Mouse (Mus musculus): Measurements from ENCODE around the gene Pard3. TPM values are rescaled to one million over a fixed set of nuclear protein-coding genes. Genes with fewer than 3 reads are reported as not detected.
A peak's percentile ranks its signal among the peaks of the same experiment; 100 is the strongest.

Pard3 gene
- polyA plus RNA-seq, 1 experiment from 2014 or later, result 33.8 TPM

DNA sequence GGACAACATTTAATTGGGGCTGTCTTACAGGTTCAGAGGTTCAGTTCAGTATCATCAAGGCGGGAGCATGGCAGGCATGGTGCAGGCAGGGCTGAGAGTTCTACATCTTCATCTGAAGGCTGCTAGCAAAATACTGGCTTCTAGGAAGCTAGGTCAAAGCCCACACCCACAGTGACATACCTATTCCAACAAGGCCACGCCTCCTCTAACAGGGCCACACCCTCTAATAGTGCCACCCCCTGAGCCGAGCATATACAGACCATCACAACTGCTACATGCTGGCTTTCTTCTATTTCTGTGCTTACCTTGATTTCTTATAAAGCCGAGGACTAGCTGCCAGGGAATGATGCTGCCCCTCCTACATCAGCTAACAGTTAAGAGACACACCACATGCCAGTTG lies 513.0 kb downstream of the Pard3 start:
- no peak for TF ChIP-seq CTCF (IDR thresholded peaks at IDR 0.05; ENCODE audit: low read depth)
- H3K9me3 ChIP-seq (ENCODE audit: low read depth, low read length), result no peaks in the 10 kb centered on the region
- no peaks in the 10 kb centered on the region for H3K4me1 ChIP-seq (ENCODE audit: insufficient read depth)
- ATAC-seq (ENCODE audit: insufficient read depth) (no peak), DNase-seq (no peak)
- H3K4me3 ChIP-seq (ENCODE audit: low read depth, low read length), result no peak overlapping the region
- 91% methylated on average over 4 of the region's 4 CpGs for WGBS
- no peak overlapping the region for H3K9ac ChIP-seq
- no peaks in the 10 kb centered on the region for H3K36me3 ChIP-seq (ENCODE audit: insufficient read depth)
- H3K27ac ChIP-seq (ENCODE audit: low read depth), result no peak overlapping the region
- H3K27me3 ChIP-seq (ENCODE audit: insufficient read depth, low read length), result no peaks in the 10 kb centered on the region
- H3K4me2 ChIP-seq, result no peak overlapping the region

DNA sequence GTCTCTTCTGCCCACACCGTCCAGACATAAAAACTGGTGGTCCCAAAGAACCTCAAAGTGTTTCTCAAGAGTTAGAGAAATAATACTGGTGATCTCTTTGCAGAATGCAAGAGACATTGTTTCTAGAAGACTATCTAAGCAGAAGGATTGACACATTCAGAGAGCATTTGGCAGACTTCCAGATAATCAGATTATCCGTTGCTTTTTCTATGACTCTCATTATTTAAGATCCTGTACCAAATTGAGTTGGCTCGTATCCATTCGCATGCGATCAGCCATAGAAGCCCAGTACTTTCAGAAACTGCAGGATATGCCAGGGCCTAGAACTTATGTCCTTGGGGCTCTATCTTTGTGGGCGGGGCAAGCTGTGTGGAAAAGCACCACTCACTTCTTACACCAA lies 514.0 kb downstream of the Pard3 start:
- no peak overlapping the region for H3K27ac ChIP-seq (ENCODE audit: low read depth)
- H3K9ac ChIP-seq, result no peak overlapping the region
- 75% methylated on average over 6 of the region's 6 CpGs for WGBS
- H3K4me1 ChIP-seq (ENCODE audit: insufficient read depth), result no peaks in the 10 kb centered on the region
- ATAC-seq (ENCODE audit: insufficient read depth), result no peak
- H3K9me3 ChIP-seq (ENCODE audit: low read depth, low read length), result no peaks in the 10 kb centered on the region
- no peak overlapping the region for H3K4me2 ChIP-seq
- peak; percentile 20 for DNase-seq
- TF ChIP-seq CTCF (IDR thresholded peaks at IDR 0.05; ENCODE audit: low read depth), result no peak
- no peaks in the 10 kb centered on the region for H3K36me3 ChIP-seq (ENCODE audit: insufficient read depth)
- no peak overlapping the region for H3K4me3 ChIP-seq (ENCODE audit: low read depth, low read length)
- no peaks in the 10 kb centered on the region for H3K27me3 ChIP-seq (ENCODE audit: insufficient read depth, low read length)

DNA sequence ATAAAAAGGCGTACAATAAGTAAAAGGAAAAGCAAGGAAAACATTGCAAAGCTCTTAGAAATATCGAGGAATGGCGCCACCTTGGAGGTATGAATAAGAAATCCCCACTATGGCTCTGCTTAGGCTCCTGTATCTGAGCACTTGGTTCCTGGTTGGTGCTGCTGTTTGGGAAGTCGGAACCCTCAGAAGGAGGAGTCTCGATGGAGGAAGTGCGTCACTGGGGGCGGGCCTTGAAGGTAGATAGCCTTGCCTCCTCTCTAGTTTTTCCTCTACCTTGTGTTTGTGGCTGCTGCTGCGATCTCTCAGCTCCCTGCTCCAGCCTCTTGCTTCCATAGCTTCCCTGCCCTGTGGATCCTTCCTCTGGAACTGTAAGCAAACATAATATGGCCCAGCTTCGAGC lies 515.7 kb downstream of the Pard3 start:
- H3K4me2 ChIP-seq, result no peak overlapping the region
- H3K4me3 ChIP-seq (ENCODE audit: low read depth, low read length), result no peak overlapping the region
- no peak for TF ChIP-seq CTCF (IDR thresholded peaks at IDR 0.05; ENCODE audit: low read depth)
- H3K4me1 ChIP-seq (ENCODE audit: insufficient read depth), result no peaks in the 10 kb centered on the region
- no peak for ATAC-seq (ENCODE audit: insufficient read depth)
- 89% methylated on average over 9 of the region's 9 CpGs for WGBS
- no peak overlapping the region for H3K27ac ChIP-seq (ENCODE audit: low read depth)
- DNase-seq, result no peak
- no peaks in the 10 kb centered on the region for H3K36me3 ChIP-seq (ENCODE audit: insufficient read depth)
- H3K9ac ChIP-seq, result no peak overlapping the region
- no peaks in the 10 kb centered on the region for H3K27me3 ChIP-seq (ENCODE audit: insufficient read depth, low read length)
- no peaks in the 10 kb centered on the region for H3K9me3 ChIP-seq (ENCODE audit: low read depth, low read length)

DNA sequence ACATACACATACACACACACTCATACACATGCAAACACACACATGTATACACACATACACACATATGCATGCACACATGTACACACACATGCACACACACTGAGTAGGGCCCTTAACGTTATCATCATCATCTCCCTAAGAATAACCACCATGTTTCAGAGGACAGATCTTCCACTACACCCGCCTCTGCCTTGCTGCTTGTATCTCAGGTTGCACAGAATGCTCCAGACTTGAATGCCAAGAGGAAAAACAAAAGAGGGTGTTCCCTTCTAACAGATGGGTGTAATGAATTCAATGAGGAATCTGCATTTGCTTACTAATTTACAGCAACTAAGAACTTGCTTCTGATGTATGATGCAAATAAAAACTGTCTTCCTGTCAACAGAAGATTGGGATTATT lies 519.7 kb downstream of the Pard3 start:
- Histone ChIP-seq H3K9ac (no peak overlapping the region), H3K4me2 (no peak overlapping the region), H3K9me3 (ENCODE audit: low read depth, low read length) (no peaks in the 10 kb centered on the region), H3K27ac (ENCODE audit: low read depth) (no peak overlapping the region), H3K27me3 (ENCODE audit: insufficient read depth, low read length) (no peaks in the 10 kb centered on the region), H3K36me3 (ENCODE audit: insufficient read depth) (no peaks in the 10 kb centered on the region), H3K4me3 (ENCODE audit: low read depth, low read length) (no peak overlapping the region), H3K4me1 (ENCODE audit: insufficient read depth) (peaks cover 4% of the 10 kb centered on the region; the same call in 1 of the 2 replicates)
- DNase-seq (no peak), ATAC-seq (ENCODE audit: insufficient read depth) (no peak)
- WGBS, result 91% methylated on average over 2 of the region's 2 CpGs
- no peak for TF ChIP-seq CTCF (IDR thresholded peaks at IDR 0.05; ENCODE audit: low read depth)

DNA sequence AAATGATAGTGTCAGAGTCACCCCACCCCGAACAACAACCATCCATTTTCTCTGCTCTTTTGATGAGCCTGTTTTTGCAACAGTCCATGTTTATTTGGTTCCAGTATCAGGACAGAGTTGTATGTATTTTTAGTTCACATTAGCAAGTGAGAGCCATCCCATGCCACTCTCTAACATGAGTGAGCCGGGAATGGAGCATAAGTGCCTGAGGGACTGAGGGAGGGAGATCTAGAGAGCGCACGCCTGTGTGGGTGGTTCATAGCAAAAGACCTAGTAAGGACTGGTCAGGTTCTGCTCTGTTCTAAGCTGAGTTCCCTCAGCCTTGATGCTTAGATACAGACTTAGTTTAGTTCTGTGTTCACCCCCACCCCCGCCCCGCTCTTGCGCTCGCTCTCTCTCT lies 521.9 kb downstream of the Pard3 start:
- ATAC-seq (ENCODE audit: insufficient read depth), result peak; percentile 31; the same call in 1 of the 2 replicates
- Histone ChIP-seq H3K36me3 (ENCODE audit: insufficient read depth) (no peaks in the 10 kb centered on the region), H3K27ac (ENCODE audit: low read depth) (no peak overlapping the region), H3K9me3 (ENCODE audit: low read depth, low read length) (no peaks in the 10 kb centered on the region), H3K4me1 (ENCODE audit: insufficient read depth) (peaks cover 4% of the 10 kb centered on the region; the same call in 1 of the 2 replicates), H3K4me3 (ENCODE audit: low read depth, low read length) (no peak overlapping the region), H3K27me3 (ENCODE audit: insufficient read depth, low read length) (no peaks in the 10 kb centered on the region), H3K9ac (no peak overlapping the region), H3K4me2 (no peak overlapping the region)
- DNase-seq, result peak; percentile 36
- WGBS, result 76% methylated on average over 8 of the region's 8 CpGs
- no peak for TF ChIP-seq CTCF (IDR thresholded peaks at IDR 0.05; ENCODE audit: low read depth)

DNA sequence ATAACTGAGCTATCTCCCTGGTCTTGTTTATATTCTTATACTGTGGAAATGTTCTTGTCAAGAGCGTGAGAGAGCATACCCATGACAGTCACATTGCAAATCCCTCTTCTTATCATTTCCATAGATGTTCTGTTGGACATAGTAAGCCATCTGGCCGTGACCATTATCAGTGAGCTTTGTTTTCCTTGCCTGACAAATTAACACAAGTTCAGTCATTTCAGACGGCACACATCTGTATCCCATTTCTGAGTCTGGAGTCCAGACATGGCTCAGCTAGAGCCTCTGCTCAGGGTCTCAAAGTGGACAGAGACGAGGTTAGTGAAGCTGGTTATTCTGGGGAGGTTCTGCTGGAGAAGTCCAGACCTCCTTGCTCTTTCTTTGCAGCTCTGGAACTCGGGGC lies 523.0 kb downstream of the Pard3 start:
- H3K9ac ChIP-seq, result no peak overlapping the region
- H3K36me3 ChIP-seq (ENCODE audit: insufficient read depth), result no peaks in the 10 kb centered on the region
- DNase-seq (peak; percentile 58), ATAC-seq (ENCODE audit: insufficient read depth) (0 out of 2 replicates have a peak, but pooled peaks have one; percentile 29)
- no peaks in the 10 kb centered on the region for H3K9me3 ChIP-seq (ENCODE audit: low read depth, low read length)
- peaks cover 4% of the 10 kb centered on the region; the same call in 1 of the 2 replicates for H3K4me1 ChIP-seq (ENCODE audit: insufficient read depth)
- WGBS, result 33% methylated on average over 5 of the region's 5 CpGs
- no peak overlapping the region for H3K4me3 ChIP-seq (ENCODE audit: low read depth, low read length)
- no peak overlapping the region for H3K4me2 ChIP-seq
- H3K27ac ChIP-seq (ENCODE audit: low read depth), result no peak overlapping the region
- H3K27me3 ChIP-seq (ENCODE audit: insufficient read depth, low read length), result no peaks in the 10 kb centered on the region
- TF ChIP-seq CTCF (IDR thresholded peaks at IDR 0.05; ENCODE audit: low read depth), result no peak

DNA sequence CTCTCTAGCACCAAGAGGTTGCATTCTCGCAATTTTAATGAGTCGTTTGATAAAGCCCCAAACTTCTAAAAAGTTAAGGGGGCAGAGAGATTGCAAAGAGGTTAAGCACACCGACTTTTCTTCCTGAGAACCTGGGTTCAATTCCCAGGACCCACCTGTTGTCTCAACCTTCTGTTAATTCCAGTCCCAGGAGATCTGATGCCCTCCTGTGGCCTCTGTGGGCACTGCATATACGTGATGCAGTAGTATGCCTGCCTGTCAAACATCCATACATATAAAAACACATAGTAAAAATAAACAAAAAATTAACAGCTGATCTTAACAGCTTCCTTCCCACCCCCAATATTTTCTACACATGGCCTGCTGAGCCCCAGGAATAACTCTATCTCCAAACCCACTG lies 524.6 kb downstream of the Pard3 start:
- H3K4me1 ChIP-seq (ENCODE audit: insufficient read depth), result peaks cover 6% of the 10 kb centered on the region; the same call in 1 of the 2 replicates

DNA sequence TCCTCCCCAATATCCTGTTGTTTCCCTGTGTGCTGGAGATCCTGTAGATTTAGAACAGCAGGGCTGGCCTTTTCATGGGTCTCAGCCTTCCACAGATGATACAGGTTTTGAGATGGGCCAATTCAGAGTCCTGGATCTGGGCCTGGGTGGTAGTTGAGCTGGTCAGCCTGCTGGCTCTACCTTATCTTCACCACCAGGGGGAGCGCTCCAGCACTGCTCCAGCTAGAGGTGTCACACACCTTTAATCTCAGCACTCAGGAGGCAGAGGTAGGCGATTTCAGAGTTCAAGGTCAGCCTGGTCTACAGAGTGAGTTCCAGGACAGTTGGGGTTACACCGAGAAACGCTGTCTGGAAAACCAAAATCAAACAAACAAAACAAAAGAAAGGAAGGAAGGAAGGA lies 525.6 kb downstream of the Pard3 start:
- Histone ChIP-seq H3K9ac (no peak overlapping the region), H3K36me3 (ENCODE audit: insufficient read depth) (no peaks in the 10 kb centered on the region), H3K9me3 (ENCODE audit: low read depth, low read length) (no peaks in the 10 kb centered on the region), H3K27ac (ENCODE audit: low read depth) (no peak overlapping the region), H3K4me2 (no peak overlapping the region), H3K27me3 (ENCODE audit: insufficient read depth, low read length) (no peaks in the 10 kb centered on the region), H3K4me1 (ENCODE audit: insufficient read depth) (peaks cover 6% of the 10 kb centered on the region; the same call in 1 of the 2 replicates), H3K4me3 (ENCODE audit: low read depth, low read length) (no peak overlapping the region)
- DNase-seq (peak; percentile 61), ATAC-seq (ENCODE audit: insufficient read depth) (no peak)
- 45% methylated on average over 4 of the region's 4 CpGs for WGBS
- TF ChIP-seq CTCF (IDR thresholded peaks at IDR 0.05; ENCODE audit: low read depth), result peak; percentile 83

More for the DNA sequence above, 524.6 kb downstream of the Pard3 start:
- Histone ChIP-seq H3K27me3 (ENCODE audit: insufficient read depth, low read length) (no peaks in the 10 kb centered on the region), H3K27ac (ENCODE audit: low read depth) (no peak overlapping the region), H3K9me3 (ENCODE audit: low read depth, low read length) (no peaks in the 10 kb centered on the region), H3K4me2 (no peak overlapping the region), H3K4me3 (ENCODE audit: low read depth, low read length) (no peak overlapping the region), H3K9ac (no peak overlapping the region), H3K36me3 (ENCODE audit: insufficient read depth) (no peaks in the 10 kb centered on the region)
- peak; percentile 51 for DNase-seq
- WGBS, result 74% methylated on average over 4 of the region's 4 CpGs
- peak; percentile 58 for TF ChIP-seq CTCF (IDR thresholded peaks at IDR 0.05; ENCODE audit: low read depth)
- no peak for ATAC-seq (ENCODE audit: insufficient read depth)
